Mouse (Mus musculus): ENCODE data around the gene Cbx7.

- TF ChIP-seq CTCF (IDR thresholded peaks at IDR 0.05; ENCODE audit: insufficient read depth, low read length) (no peak), POLR2A (IDR thresholded peaks at IDR 0.05; ENCODE audit: borderline replicate concordance, extremely low read depth, low read depth, low read length) (no peak)
Observed at GRCm38 (mm10) chr15:79942541-79942940, 28.4 kb downstream of the Cbx7 start.
